Mouse (Mus musculus) liver, embryonic 11.5 days (tissue): ENCODE data around the gene Mlst8. TPM values are rescaled to one million over a fixed set of nuclear protein-coding genes. Genes with fewer than 3 reads are reported as not detected.

Experiments used
- ATAC-seq: fragments of 200-750 bp; cut with Nextera tagmentation; replicated peaks from 2 replicates; pipeline ENCODE4 v1.8.0; 2017; ENCODE audit warnings: moderate number of reproducible peaks, mild to moderate bottlenecking, moderate TSS enrichment, moderate library complexity; ENCODE audit not compliant: low FRiP score
- DNase-seq: peaks from one replicate; pipeline ENCODE4 v3.0.0-alpha.2; 2017; ENCODE audit warnings: low spot score
- H3K27ac ChIP-seq: fragments of 300-500 bp; sonication (generic); 2 replicates; pipeline ENCODE4 v1.5.1; 2014; ENCODE audit warnings: mild to moderate bottlenecking, low read depth, low read length, control low read depth
- H3K27me3 ChIP-seq: fragments of 300-500 bp; sonication (generic); replicated peaks from 2 replicates; pipeline ENCODE4 v1.6.1; 2014; ENCODE audit warnings: low read length, mixed read lengths; ENCODE audit not compliant: control insufficient read depth, insufficient read depth
- H3K36me3 ChIP-seq: fragments of 300-500 bp; sonication (generic); 2 replicates; pipeline ENCODE4 v1.6.1; 2014; ENCODE audit warnings: mild to moderate bottlenecking, low read length, moderate library complexity, mixed read lengths; ENCODE audit not compliant: control insufficient read depth, insufficient read depth
- H3K4me1 ChIP-seq: fragments of 300-500 bp; sonication (generic); replicated peaks from 2 replicates; pipeline ENCODE4 v1.6.1; 2014; ENCODE audit warnings: low read length, mixed read lengths; ENCODE audit not compliant: control insufficient read depth, insufficient read depth
- H3K4me2 ChIP-seq: fragments of 300-500 bp; sonication (generic); 2 replicates; pipeline ENCODE4 v1.6.1; 2014; ENCODE audit warnings: mild to moderate bottlenecking, control low read depth, moderate library complexity
- H3K4me3 ChIP-seq: fragments of 300-500 bp; sonication (generic); 2 replicates; pipeline ENCODE4 v1.5.1; 2014; ENCODE audit warnings: low read depth, low read length, control low read depth
- H3K9ac ChIP-seq: fragments of 300-500 bp; sonication (generic); 2 replicates; pipeline ENCODE4 v1.6.1; 2014; ENCODE audit warnings: low read depth, low read length, control low read depth
- H3K9me3 ChIP-seq: fragments of 300-500 bp; sonication (generic); 2 replicates; pipeline ENCODE4 v1.6.1; 2016; ENCODE audit warnings: low read length, inconsistent platforms, mixed read lengths; ENCODE audit not compliant: control insufficient read depth
- WGBS: fragments of 180-500 bp; shearing (Covaris S2); extraction: QIAGEN DNeasy Blood & Tissue Kit; methylation state at CpG from one replicate; pipeline ENCODE4 v1.1.7; 2014; 5-methylcytosine and 5-hydroxymethylcytosine counted together
- polyA plus RNA-seq: library from polyadenylated mRNA; unstranded; fragments of >200 nt; fragmentation: Nextera tagmentation; extraction: Ambion mirVana; gene quantifications from 2 replicates; pipeline ENCODE4 v1.2.1, GENCODE M21; 2014

The Mlst8 gene
- polyA plus RNA-seq, 1 experiment from 2014 or later: 22.3 TPM

GRCm38 (mm10) chr17:24494627-24495335, 15.9 kb upstream of the Mlst8 start:
- H3K27ac ChIP-seq: no peak overlapping the region
- H3K36me3 ChIP-seq: no peaks in the 10 kb centered on the region
- no peak overlapping the region for H3K4me3 ChIP-seq
- ATAC-seq: no peak
- no peak for DNase-seq
- peaks cover 8% of the 10 kb centered on the region for H3K27me3 ChIP-seq
- H3K9me3 ChIP-seq: no peaks in the 10 kb centered on the region
- H3K9ac ChIP-seq: no peak overlapping the region
- 45% methylated on average over 2 of the region's 2 CpGs for WGBS
- no peak overlapping the region for H3K4me2 ChIP-seq
- H3K4me1 ChIP-seq: no peaks in the 10 kb centered on the region

- 76% methylated on average over 4 of the region's 4 CpGs for WGBS
- H3K27me3 ChIP-seq: peaks cover 41% of the 10 kb centered on the region
- H3K27ac ChIP-seq: no peak overlapping the region
Measured at GRCm38 (mm10) chr17:24490399-24490798, 11.5 kb upstream of the Mlst8 start.

DNA sequence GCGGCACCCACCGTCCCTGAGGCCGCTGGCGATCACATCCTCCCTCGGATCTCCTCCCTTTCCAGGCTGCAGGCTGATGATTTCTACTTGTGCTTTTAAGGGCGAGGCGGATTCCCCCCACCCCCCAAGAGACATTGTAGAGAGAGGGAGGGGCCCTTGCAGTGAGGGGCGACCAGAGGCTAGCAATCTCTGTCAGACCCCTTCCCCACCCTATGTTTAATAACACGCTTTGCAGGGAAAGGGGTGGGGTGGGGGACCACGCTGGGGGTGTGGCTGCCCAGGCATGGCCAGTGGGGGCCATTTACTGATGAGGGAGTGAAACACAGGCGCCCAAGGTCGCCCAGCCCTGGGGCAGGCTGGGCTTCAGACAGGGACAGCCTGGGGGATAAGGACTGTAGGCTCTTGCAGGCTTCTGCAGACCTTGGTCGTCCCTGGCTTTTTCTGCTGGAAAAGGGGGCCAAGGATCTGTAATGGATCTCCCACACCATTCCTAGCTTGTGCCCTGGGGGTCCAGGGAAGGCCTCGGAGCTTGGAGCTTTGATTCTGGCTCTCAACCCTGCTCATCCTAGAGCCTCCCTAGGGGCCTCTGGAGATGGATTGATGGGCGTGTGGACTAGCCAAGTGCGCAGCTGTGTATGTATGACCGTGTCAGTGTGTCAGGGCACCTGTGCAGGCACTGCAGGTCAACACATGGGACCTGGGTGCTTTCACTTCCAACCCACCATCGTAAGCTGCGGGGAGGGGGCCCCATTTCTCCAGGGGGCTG, 10.6 kb upstream of the Mlst8 start:
- peak; percentile 29; the same call in 1 of the 2 replicates for ATAC-seq
- peak overlapping the region; percentile 56; the same call in 1 of the 2 replicates for H3K9ac ChIP-seq

More at GRCm38 (mm10) chr17:24490399-24490798, 11.5 kb upstream of the Mlst8 start:
- Histone ChIP-seq H3K4me3 (no peak overlapping the region), H3K4me2 (no peak overlapping the region), H3K36me3 (no peaks in the 10 kb centered on the region), H3K9me3 (no peaks in the 10 kb centered on the region), H3K4me1 (peaks cover 12% of the 10 kb centered on the region; the same call in 1 of the 2 replicates), H3K9ac (no peak overlapping the region)
- no peak for ATAC-seq
- no peak for DNase-seq

GRCm38 (mm10) chr17:24488662-24489264, 9.9 kb upstream of the Mlst8 start:
- DNase-seq (no peak), ATAC-seq (peak; percentile 26; the same call in 1 of the 2 replicates)
- Histone ChIP-seq H3K4me3 (peak overlapping the region; percentile 64), H3K4me1 (peaks cover 14% of the 10 kb centered on the region; the same call in 1 of the 2 replicates), H3K9me3 (no peaks in the 10 kb centered on the region), H3K36me3 (no peaks in the 10 kb centered on the region), H3K4me2 (peak overlapping the region; percentile 92), H3K9ac (peak overlapping the region; percentile 56), H3K27me3 (peaks cover 41% of the 10 kb centered on the region), H3K27ac (no peak overlapping the region)
- under 1% methylated on average over 76 of the region's 81 CpGs for WGBS

More for the DNA sequence above, 10.6 kb upstream of the Mlst8 start:
- Histone ChIP-seq H3K36me3 (no peaks in the 10 kb centered on the region), H3K4me3 (peak overlapping the region; percentile 64), H3K27ac (no peak overlapping the region), H3K9me3 (no peaks in the 10 kb centered on the region), H3K4me1 (peaks cover 14% of the 10 kb centered on the region; the same call in 1 of the 2 replicates), H3K27me3 (peaks cover 41% of the 10 kb centered on the region), H3K4me2 (peak overlapping the region; percentile 92)
- no peak for DNase-seq
- 25% methylated on average over 19 of the region's 19 CpGs for WGBS

- Histone ChIP-seq H3K27me3 (peaks cover 41% of the 10 kb centered on the region), H3K9ac (peak within 1 kb of the TSS; percentile 56), H3K4me1 (peaks cover 14% of the 10 kb centered on the region; the same call in 1 of the 2 replicates), H3K27ac (no peak within 1 kb of the TSS), H3K36me3 (no peaks in the 10 kb centered on the region), H3K9me3 (no peaks in the 10 kb centered on the region), H3K4me3 (peak within 1 kb of the TSS; percentile 64), H3K4me2 (peak within 1 kb of the TSS; percentile 92)
- DNase-seq (no peak), ATAC-seq (no peak)
- WGBS: under 1% methylated on average over 43 of the region's 45 CpGs
Measured at GRCm38 (mm10) chr17:24488186-24488661, 9.3 kb upstream of the Mlst8 start, which contains the start of gene Caskin1. Gene Caskin1 (plus strand): TSS chr17:24488601.

DNA sequence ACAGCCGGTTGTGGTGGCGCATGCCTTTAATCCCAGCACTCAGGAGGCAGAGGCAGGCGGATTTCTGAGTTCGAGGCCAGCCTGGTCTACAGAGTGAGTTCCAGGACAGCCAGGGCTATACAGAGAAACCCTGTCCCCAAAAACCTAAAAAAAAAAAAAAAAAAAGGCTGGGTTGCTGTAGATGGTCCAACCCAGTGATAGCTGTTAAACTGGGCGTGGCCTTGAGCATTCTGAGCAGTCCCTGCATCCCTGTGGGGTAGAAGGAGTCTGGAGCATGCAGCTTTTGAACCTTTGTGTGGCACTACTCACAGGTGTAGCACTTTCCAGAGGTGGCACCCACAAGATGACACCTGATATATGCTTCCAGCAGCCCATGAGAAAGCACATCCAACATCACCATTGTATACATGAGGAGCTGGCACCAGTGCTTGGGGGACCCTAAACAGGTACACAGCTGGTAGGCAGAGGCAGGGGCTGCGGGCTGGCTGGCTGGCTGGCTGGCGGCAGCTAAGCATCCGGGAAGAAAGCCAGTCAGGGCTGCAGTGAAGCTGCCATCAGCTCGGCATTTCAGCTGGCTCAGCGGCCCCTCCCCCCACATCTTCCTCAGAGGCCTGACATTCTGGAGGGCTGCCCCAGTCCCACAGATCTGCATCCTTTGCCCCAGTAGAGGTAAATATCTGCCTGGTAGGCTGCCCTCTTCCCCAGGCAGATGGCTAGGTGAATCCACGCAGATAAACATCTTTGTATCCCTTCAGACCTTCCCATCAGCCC, 6.4 kb upstream of the Mlst8 start:
- H3K4me2 ChIP-seq: no peak overlapping the region

DNA sequence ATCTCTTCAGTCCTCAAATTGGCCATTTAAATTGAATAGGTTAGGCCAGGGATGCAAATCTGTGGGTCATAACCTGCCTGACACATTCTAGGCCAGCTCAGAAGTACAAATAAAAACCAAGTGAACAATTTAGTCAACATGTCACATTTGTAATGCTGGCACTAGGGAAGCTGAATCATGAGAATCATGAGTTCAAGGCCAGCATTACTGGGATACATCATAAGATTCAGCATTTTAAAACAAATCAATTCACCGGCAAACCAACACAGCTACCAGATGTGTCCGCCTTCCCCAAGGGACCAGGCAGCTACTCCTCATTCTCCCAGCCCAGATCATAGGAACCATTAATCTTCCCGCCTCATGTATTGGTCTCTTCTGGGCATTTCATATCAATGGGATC, 4.6 kb upstream of the Mlst8 start:
- H3K9ac ChIP-seq: no peak overlapping the region
- no peaks in the 10 kb centered on the region for H3K36me3 ChIP-seq
- ATAC-seq (no peak), DNase-seq (no peak)
- 86% methylated on average over 3 of the region's 3 CpGs for WGBS
- no peak overlapping the region for H3K4me2 ChIP-seq
- no peak overlapping the region for H3K27ac ChIP-seq
- H3K4me3 ChIP-seq: no peak overlapping the region
- H3K9me3 ChIP-seq: no peaks in the 10 kb centered on the region
- H3K4me1 ChIP-seq: peaks cover 9% of the 10 kb centered on the region
- peaks cover 20% of the 10 kb centered on the region for H3K27me3 ChIP-seq

More for the DNA sequence above, 6.4 kb upstream of the Mlst8 start:
- H3K9ac ChIP-seq: no peak overlapping the region
- DNase-seq: no peak
- H3K27me3 ChIP-seq: peaks cover 38% of the 10 kb centered on the region
- peaks cover 16% of the 10 kb centered on the region for H3K4me1 ChIP-seq
- no peaks in the 10 kb centered on the region for H3K36me3 ChIP-seq
- H3K4me3 ChIP-seq: no peak overlapping the region
- ATAC-seq: no peak
- 44% methylated on average over 11 of the region's 11 CpGs for WGBS
- no peak overlapping the region for H3K27ac ChIP-seq
- H3K9me3 ChIP-seq: no peaks in the 10 kb centered on the region
